Comparison of ENCODE assay signal across 14 mouse cellular contexts in the genomic region with DNA sequence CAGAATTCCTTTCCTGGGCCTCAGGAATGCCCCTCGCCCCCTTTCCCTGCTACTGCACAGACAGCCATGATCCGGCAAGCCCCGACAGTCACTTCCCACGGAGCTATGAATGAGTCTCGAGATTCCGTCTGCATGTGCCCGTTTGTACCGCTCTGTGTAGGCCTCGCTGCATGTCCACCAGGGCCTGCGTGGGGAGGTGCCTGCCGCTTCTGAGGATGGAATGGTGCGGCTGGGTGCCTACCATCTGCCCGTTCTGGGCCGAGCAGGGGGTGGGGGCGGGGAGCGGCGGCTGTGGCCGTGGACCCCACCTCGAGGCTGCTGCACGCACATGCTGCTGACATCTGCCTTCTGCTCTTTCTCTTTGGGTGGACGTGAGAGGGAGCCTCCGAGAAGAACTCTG. TPM values are rescaled to one million over a fixed set of nuclear protein-coding genes. Genes with fewer than 3 reads are reported as not detected.
DNase-seq lines count a peak whose midpoint lies in the region; ATAC-seq and TF ChIP-seq lines count a peak whose summit lies in the region.
"Had no signal": no experiment of that assay in that cellular context is flagged by ENCODE, and none has a peak within 500 bp of the region (broad histone marks: within the 10 kb centered on the region; RNA-seq: fewer than 3 reads in every experiment).

No protein-coding gene starts in this region.

- no peak for TF ChIP-seq CTCF in midbrain, postnatal 0 days (IDR thresholded peaks at IDR 0.05)

- no peak overlapping the region for H3K4me2 ChIP-seq in forebrain, embryonic 13.5 days
- H3K4me2 ChIP-seq in forebrain, embryonic 14.5 days (ENCODE audit: low read length): no peak overlapping the region
- no peak overlapping the region for H3K4me2 ChIP-seq in midbrain, postnatal 0 days (ENCODE audit: low read depth, low read length, poor library complexity, severe bottlenecking)
- no peak overlapping the region for H3K4me2 ChIP-seq in embryonic facial prominence, embryonic 14.5 days (ENCODE audit: low read depth, low read length)
- no peak overlapping the region for H3K4me2 ChIP-seq in midbrain, embryonic 14.5 days (ENCODE audit: low read length)
- H3K4me2 ChIP-seq: liver, embryonic 15.5 days had no signal

- no peak for DNase-seq in forebrain, embryonic 14.5 days (ENCODE audit: low spot score)
- no peak for DNase-seq in midbrain, embryonic 10.5 days (ENCODE audit: low spot score)
- DNase-seq in midbrain, postnatal 0 days (ENCODE audit: low spot score): no peak
- DNase-seq in embryonic facial prominence, embryonic 14.5 days (ENCODE audit: low spot score): no peak
- DNase-seq in midbrain, embryonic 14.5 days: no peak
- DNase-seq in adrenal gland, postnatal 36 days: no peak
- no peak for DNase-seq in thymus, postnatal 36 days
- DNase-seq: gastrocnemius, postnatal 36 days; kidney, adult 2 months; kidney, postnatal 4 days; lung, postnatal 36 days; retina, postnatal 1 day had no signal

- peaks cover 7% of the 10 kb centered on the region; the same call in 1 of the 2 replicates for H3K27me3 ChIP-seq in forebrain, embryonic 13.5 days
- no peaks in the 10 kb centered on the region for H3K27me3 ChIP-seq in forebrain, embryonic 14.5 days (replicated peaks; ENCODE audit: control insufficient read depth, insufficient read depth, low read length)
- peaks cover 54% of the 10 kb centered on the region for H3K27me3 ChIP-seq in midbrain, embryonic 10.5 days (ENCODE audit: low read depth, poor library complexity, severe bottlenecking)
- H3K27me3 ChIP-seq in midbrain, postnatal 0 days (ENCODE audit: insufficient read depth, low read length): no peaks in the 10 kb centered on the region
- no peaks in the 10 kb centered on the region for H3K27me3 ChIP-seq in embryonic facial prominence, embryonic 14.5 days (replicated peaks; ENCODE audit: control insufficient read depth, insufficient read depth, low read length)
- no peaks in the 10 kb centered on the region for H3K27me3 ChIP-seq in midbrain, embryonic 14.5 days (ENCODE audit: control insufficient read depth, insufficient read depth, low read length)

- H3K4me1 ChIP-seq in forebrain, embryonic 13.5 days: peaks cover 16% of the 10 kb centered on the region
- H3K4me1 ChIP-seq in forebrain, embryonic 14.5 days (ENCODE audit: control insufficient read depth, insufficient read depth, low read length): peaks cover 2% of the 10 kb centered on the region
- peaks cover 25% of the 10 kb centered on the region for H3K4me1 ChIP-seq in midbrain, embryonic 10.5 days
- H3K4me1 ChIP-seq in midbrain, postnatal 0 days (ENCODE audit: insufficient read depth, low read length): no peaks in the 10 kb centered on the region
- peaks cover 6% of the 10 kb centered on the region; the same call in 1 of the 2 replicates for H3K4me1 ChIP-seq in embryonic facial prominence, embryonic 14.5 days (ENCODE audit: control insufficient read depth, insufficient read depth, low read length)
- no peaks in the 10 kb centered on the region for H3K4me1 ChIP-seq in midbrain, embryonic 14.5 days (ENCODE audit: control insufficient read depth, insufficient read depth, low read length)
- H3K4me1 ChIP-seq: liver, embryonic 15.5 days had no signal

- no peak overlapping the region for H3K4me3 ChIP-seq in forebrain, embryonic 13.5 days
- H3K4me3 ChIP-seq in forebrain, embryonic 14.5 days (ENCODE audit: low read depth, low read length): no peak overlapping the region
- no peak overlapping the region for H3K4me3 ChIP-seq in midbrain, embryonic 10.5 days
- H3K4me3 ChIP-seq in midbrain, postnatal 0 days (ENCODE audit: low read depth, low read length): no peak overlapping the region
- no peak overlapping the region for H3K4me3 ChIP-seq in embryonic facial prominence, embryonic 14.5 days (ENCODE audit: low read depth, low read length)
- no peak overlapping the region for H3K4me3 ChIP-seq in midbrain, embryonic 14.5 days (replicated peaks; ENCODE audit: low read depth, low read length)
- H3K4me3 ChIP-seq: liver, embryonic 15.5 days had no signal

- no peak for ATAC-seq in forebrain, embryonic 13.5 days
- no peak for ATAC-seq in forebrain, embryonic 14.5 days
- ATAC-seq in midbrain, postnatal 0 days (ENCODE audit: low FRiP score): no peak
- no peak for ATAC-seq in embryonic facial prominence, embryonic 14.5 days (ENCODE audit: low read depth)
- ATAC-seq in midbrain, embryonic 14.5 days (ENCODE audit: low FRiP score, low TSS enrichment): 0 out of 2 replicates have a peak, but pooled peaks have one; percentile 48

- no peaks in the 10 kb centered on the region for H3K9me3 ChIP-seq in forebrain, embryonic 13.5 days (replicated peaks)
- H3K9me3 ChIP-seq in forebrain, embryonic 14.5 days (replicated peaks; ENCODE audit: control insufficient read depth, low read length): no peaks in the 10 kb centered on the region
- no peaks in the 10 kb centered on the region for H3K9me3 ChIP-seq in midbrain, embryonic 10.5 days (replicated peaks)
- H3K9me3 ChIP-seq in midbrain, postnatal 0 days (ENCODE audit: low read length): no peaks in the 10 kb centered on the region
- H3K9me3 ChIP-seq in embryonic facial prominence, embryonic 14.5 days (ENCODE audit: control insufficient read depth, low read length): no peaks in the 10 kb centered on the region
- no peaks in the 10 kb centered on the region for H3K9me3 ChIP-seq in midbrain, embryonic 14.5 days (ENCODE audit: control insufficient read depth, low read length)
- H3K9me3 ChIP-seq: liver, embryonic 15.5 days had no signal

- H3K27ac ChIP-seq in forebrain, embryonic 13.5 days: no peak overlapping the region
- H3K27ac ChIP-seq in forebrain, embryonic 14.5 days (ENCODE audit: low read depth, low read length): no peak overlapping the region
- H3K27ac ChIP-seq in midbrain, embryonic 10.5 days (replicated peaks): peak overlapping the region; percentile 63; the same call in 1 of the 2 replicates
- H3K27ac ChIP-seq in midbrain, postnatal 0 days (ENCODE audit: low read depth, low read length): no peak overlapping the region
- peak overlapping the region; percentile 24; the same call in 1 of the 2 replicates for H3K27ac ChIP-seq in embryonic facial prominence, embryonic 14.5 days (replicated peaks; ENCODE audit: low read depth, low read length)
- H3K27ac ChIP-seq in midbrain, embryonic 14.5 days (replicated peaks; ENCODE audit: low read depth, low read length): no peak overlapping the region
- H3K27ac ChIP-seq: liver, embryonic 15.5 days had no signal

- 0 out of 2 replicates have a peak overlapping the region, but pooled peaks have one; percentile 21 for H3K9ac ChIP-seq in forebrain, embryonic 13.5 days
- H3K9ac ChIP-seq in forebrain, embryonic 14.5 days (ENCODE audit: low read length): no peak overlapping the region
- no peak overlapping the region for H3K9ac ChIP-seq in midbrain, postnatal 0 days (replicated peaks; ENCODE audit: low read length, poor library complexity, severe bottlenecking)
- H3K9ac ChIP-seq in embryonic facial prominence, embryonic 14.5 days (ENCODE audit: low read depth, low read length): no peak overlapping the region
- no peak overlapping the region for H3K9ac ChIP-seq in midbrain, embryonic 14.5 days (replicated peaks; ENCODE audit: low read length)
- H3K9ac ChIP-seq: liver, embryonic 15.5 days had no signal

- 47% methylated on average over 22 of the region's 22 CpGs for WGBS in forebrain, embryonic 13.5 days
- 49% methylated on average over 22 of the region's 22 CpGs for WGBS in forebrain, embryonic 14.5 days
- whole genome bisulfite sequencing in midbrain, embryonic 10.5 days: 52% methylated on average over 22 of the region's 22 CpGs
- WGBS in midbrain, postnatal 0 days: 43% methylated on average over 22 of the region's 22 CpGs
- WGBS in embryonic facial prominence, embryonic 14.5 days: 45% methylated on average over 20 of the region's 22 CpGs
- 42% methylated on average over 22 of the region's 22 CpGs for WGBS in midbrain, embryonic 14.5 days

- peaks cover 4% of the 10 kb centered on the region; the same call in 1 of the 2 replicates for H3K36me3 ChIP-seq in forebrain, embryonic 13.5 days (ENCODE audit: poor library complexity, severe bottlenecking)
- H3K36me3 ChIP-seq in forebrain, embryonic 14.5 days (ENCODE audit: control insufficient read depth, insufficient read depth, low read length): 0 out of 2 replicates have a peak, but pooled peaks cover 2% of the 10 kb centered on the region
- H3K36me3 ChIP-seq in midbrain, embryonic 10.5 days: no peaks in the 10 kb centered on the region
- H3K36me3 ChIP-seq in midbrain, postnatal 0 days (ENCODE audit: insufficient read depth, low read length): peaks cover 16% of the 10 kb centered on the region
- H3K36me3 ChIP-seq in embryonic facial prominence, embryonic 14.5 days (ENCODE audit: control insufficient read depth, insufficient read depth, low read length): no peaks in the 10 kb centered on the region
- H3K36me3 ChIP-seq in midbrain, embryonic 14.5 days (ENCODE audit: control insufficient read depth, insufficient read depth, low read length): peaks cover 3% of the 10 kb centered on the region; the same call in 1 of the 2 replicates
- H3K36me3 ChIP-seq: liver, embryonic 15.5 days had no signal

RNA-seq across cellular contexts. Expression of a gene that starts 45.6 kb away (rescaled TPM):
- 35.2 and 35.4 TPM in 2 replicates for polyA plus RNA-seq in forebrain, embryonic 13.5 days (2015; fragmentation: Nextera tagmentation; extraction: Ambion mirVana)
- polyA plus RNA-seq in forebrain, embryonic 14.5 days (2014; fragmentation: Nextera tagmentation; extraction: Ambion mirVana): 26.5 and 29.3 TPM in 2 replicates
- polyA plus RNA-seq in midbrain, embryonic 10.5 days (2016; fragmentation: Nextera tagmentation; extraction: Ambion mirVana): 63.6 and 78.2 TPM in 2 replicates
- 3.9 and 4.3 TPM in 2 replicates for total RNA-seq in midbrain, postnatal 0 days (2014; rRNA removed)
- polyA plus RNA-seq in midbrain, postnatal 0 days (2015; fragmentation: Nextera tagmentation; extraction: Ambion mirVana): 12.8 and 14.7 TPM in 2 replicates
- 45.9 and 50.3 TPM in 2 replicates for polyA plus RNA-seq in embryonic facial prominence, embryonic 14.5 days (2014; fragmentation: Nextera tagmentation; extraction: Ambion mirVana)
- 15.5 and 16.0 TPM in 2 replicates for polyA plus RNA-seq in midbrain, embryonic 14.5 days (2014; fragmentation: Nextera tagmentation; extraction: Ambion mirVana)
- total RNA-seq in adrenal gland, postnatal 36 days (2021): 10 to 100 TPM; 33.9 to 37.4 TPM

Comparison
In these comparisons a context has a peak if more than half of its experiments do, and no peak if none do; other contexts are left out.
1. H3K27ac ChIP-seq: peak in midbrain, embryonic 10.5 days (single experiment) and embryonic facial prominence, embryonic 14.5 days (single experiment); none in forebrain, embryonic 13.5 days (single experiment), forebrain, embryonic 14.5 days (single experiment), midbrain, postnatal 0 days (single experiment) and midbrain, embryonic 14.5 days (single experiment).